Comparison of ENCODE assay signal across 36 mouse cellular contexts in genomic region chr6:113614152-113614551, GRCm38 (mm10). TPM values are rescaled to one million over a fixed set of nuclear protein-coding genes. Genes with fewer than 3 reads are reported as not detected.
DNase-seq lines count a peak whose midpoint lies in the region; TF ChIP-seq lines count a peak whose summit lies in the region.
"Had no signal": no experiment of that assay in that cellular context is flagged by ENCODE, and none has a peak within 500 bp of the region (broad histone marks: within the 10 kb centered on the region; RNA-seq: fewer than 3 reads in every experiment).

No protein-coding gene starts in this region.

- H3K4me3 ChIP-seq in layer of hippocampus, adult 2 months: no peak overlapping the region
- H3K4me3 ChIP-seq in cortical plate, adult 2 months (ENCODE audit: insufficient read depth, low read length): no peak overlapping the region
- H3K4me3 ChIP-seq: embryonic facial prominence, embryonic 10.5 days; embryonic facial prominence, embryonic 13.5 days; erythroblast, embryonic 14.5 days; forebrain, embryonic 13.5 days; heart, adult 2 months; heart, embryonic 10.5 days; heart, embryonic 13.5 days; hindbrain, embryonic 12.5 days; hindbrain, embryonic 15.5 days had no signal

- H3K27ac ChIP-seq in layer of hippocampus, adult 2 months: peak overlapping the region; percentile 90
- H3K27ac ChIP-seq in cortical plate, adult 2 months (ENCODE audit: insufficient read depth, low read length): 0 out of 2 replicates have a peak overlapping the region, but pooled peaks have one; percentile 2
- H3K27ac ChIP-seq: embryonic facial prominence, embryonic 10.5 days; embryonic facial prominence, embryonic 13.5 days; forebrain, embryonic 13.5 days; heart, adult 2 months; heart, embryonic 10.5 days; heart, embryonic 13.5 days; hindbrain, embryonic 12.5 days; hindbrain, embryonic 15.5 days had no signal

- peaks cover 13% of the 10 kb centered on the region for H3K4me1 ChIP-seq in cortical plate, adult 2 months (ENCODE audit: control insufficient read depth, insufficient read depth, low read length)
- H3K4me1 ChIP-seq: embryonic facial prominence, embryonic 13.5 days; forebrain, embryonic 13.5 days; hindbrain, embryonic 12.5 days; hindbrain, embryonic 15.5 days had no signal

- no peak for TF ChIP-seq CTCF in layer of hippocampus, adult 2 months (conservative IDR thresholded peaks at IDR 0.05)
- TF ChIP-seq CTCF in cortical plate, adult 2 months (IDR thresholded peaks at IDR 0.05; ENCODE audit: extremely low read depth, insufficient read depth, low read length): no peak

- TF ChIP-seq POLR2A in cortical plate, adult 2 months (IDR thresholded peaks at IDR 0.05; ENCODE audit: extremely low read depth, insufficient read depth, low read length): peak; percentile 28; the same call in 1 of the 2 replicates

- no peak for DNase-seq in layer of hippocampus, adult 2 months (ENCODE audit: low spot score in 2 of 2)
- DNase-seq in layer of hippocampus, postnatal 36 days: no peak
- peak; percentile 61 for DNase-seq in right cerebral cortex, adult 18-20 months
- no peak for DNase-seq in right cerebral cortex, postnatal 14 days
- peak; percentile 55 for DNase-seq in telencephalon, adult 2 months (ENCODE audit: low read depth, low spot score)
- DNase-seq in thymus, postnatal 0 days (ENCODE audit: low spot score): no peak
- DNase-seq: adrenal gland, postnatal 10 days; adrenal gland, postnatal 36 days; B cell, adult 2 months; cerebellum, adult 11 months; cerebellum, adult 2 months; cerebellum, adult 9-11 months; cerebellum, postnatal 25 days; embryo, embryonic 11 days; forebrain, postnatal 0 days; gastrocnemius, postnatal 10 days; gastrocnemius, postnatal 36 days; heart, adult 2 months had no signal

RNA-seq across cellular contexts. Expression of gene Brk1, which starts 9.6 kb away (rescaled TPM):
- 100 to 1,000 TPM; 211 to 234 TPM for total RNA-seq in layer of hippocampus, adult 2 months (2021)
- total RNA-seq in layer of hippocampus, postnatal 36 days (2021): 100 to 1,000 TPM; 224 to 232 TPM
- polyA plus RNA-seq in cortical plate, adult 2 months (2012; rRNA removed): 425 and 442 TPM in 2 replicates
- 267 and 274 TPM in 2 replicates for polyA plus RNA-seq in thymus, postnatal 0 days (2015; fragmentation: Nextera tagmentation; extraction: Ambion mirVana)

RNA-seq across cellular contexts. Expression of gene Vhl, which starts 9.6 kb away (rescaled TPM):
- total RNA-seq in layer of hippocampus, adult 2 months (2021): 10 to 100 TPM; 44.3 to 44.9 TPM
- total RNA-seq in layer of hippocampus, postnatal 36 days (2021): 10 to 100 TPM; 50.8 to 50.9 TPM
- polyA plus RNA-seq in cortical plate, adult 2 months (2012; rRNA removed): 55.1 and 67.8 TPM in 2 replicates
- polyA plus RNA-seq in thymus, postnatal 0 days (2015; fragmentation: Nextera tagmentation; extraction: Ambion mirVana): 30.7 and 33.1 TPM in 2 replicates

RNA-seq across cellular contexts. Expression of gene Fancd2os, which starts 13.6 kb away (rescaled TPM):
- total RNA-seq in layer of hippocampus, adult 2 months (2021): under 1 TPM; 0.33 to 0.86 TPM
- under 1 TPM; 0.28 to 0.50 TPM for total RNA-seq in layer of hippocampus, postnatal 36 days (2021)
- 0.19 and 0.21 TPM in 2 replicates for polyA plus RNA-seq in cortical plate, adult 2 months (2012; rRNA removed)
- polyA plus RNA-seq in thymus, postnatal 0 days (2015; fragmentation: Nextera tagmentation; extraction: Ambion mirVana): 0.25 TPM in 1 of 2 replicates, not detected in the other
- total RNA-seq: adrenal gland, adult 18-20 months; adrenal gland, postnatal 10 days; CH12.LX; common myeloid progenitor, adult 5-6 weeks; forebrain, postnatal 0 days; gastrocnemius, adult 18-20 months; gastrocnemius, postnatal 10 days; gastrocnemius, postnatal 36 days; granulocyte monocyte progenitor cell, adult 5-6 weeks; heart, adult 2 months; heart, postnatal 25 days; hematopoietic stem cell, adult 5-6 weeks had no signal
- polyA plus RNA-seq: cerebellum, adult 2 months; embryonic facial prominence, embryonic 13.5 days; erythroblast, embryonic 14.5 days; forebrain, embryonic 13.5 days; forebrain, postnatal 0 days; G1E; heart, adult 2 months; hindbrain, embryonic 15.5 days; Patski had no signal

RNA-seq across cellular contexts. Expression of gene Irak2, which starts 24.1 kb away (rescaled TPM):
- 10 to 100 TPM; 16.6 to 18.8 TPM for total RNA-seq in layer of hippocampus, adult 2 months (2021)
- total RNA-seq in layer of hippocampus, postnatal 36 days (2021): 10 to 100 TPM; 15.3 to 24.8 TPM
- 23.7 and 24.7 TPM in 2 replicates for polyA plus RNA-seq in cortical plate, adult 2 months (2012; rRNA removed)
- polyA plus RNA-seq in thymus, postnatal 0 days (2015; fragmentation: Nextera tagmentation; extraction: Ambion mirVana): 2.2 and 2.7 TPM in 2 replicates

Comparison
In these comparisons a context has a peak if more than half of its experiments do, and no peak if none do; other contexts are left out.
1. DNase-seq: peak in right cerebral cortex, adult 18-20 months (single experiment) and telencephalon, adult 2 months (single experiment); none in layer of hippocampus, adult 2 months (0 of 2), layer of hippocampus, postnatal 36 days (0 of 2), right cerebral cortex, postnatal 14 days (single experiment) and thymus, postnatal 0 days (single experiment).